Mouse (Mus musculus): ENCODE results near the gene Pole4.
"Not testable (repeated sequence)": the region's sequence is repeated elsewhere in the genome, so short reads cannot be mapped to it uniquely, and the experiment has no call there.

- TF ChIP-seq CTCF (IDR thresholded peaks at IDR 0.05); POLR2A (IDR thresholded peaks at IDR 0.05; ENCODE audit: insufficient read depth, low read depth, low read length); EP300 (IDR thresholded peaks at IDR 0.05; ENCODE audit: insufficient read depth, low read depth, low read length): not testable (repeated sequence)
These were observed 25.9 kb downstream of the Pole4 start for GRCm38 (mm10) chr6:82679286-82679685.

Data from heart, adult 2 months (tissue).